Mouse (Mus musculus): Measurements from ENCODE around the gene Gm867.

Gm867 gene

GRCm38 (mm10) chr10:75894601-75895000, 45.9 kb downstream of the Gm867 start:
- no peak for DNase-seq

- peak; percentile 95 for DNase-seq
These were observed 47.3 kb downstream of the Gm867 start, which contains the start of gene Derl3 for GRCm38 (mm10) chr10:75893089-75893750. Gene Derl3, plus strand, starts transcription at chr10:75893413.

GRCm38 (mm10) chr10:75889406-75890153, 50.9 kb downstream of the Gm867 start:
- no peak for DNase-seq

Measured in thymus, postnatal 14 days (tissue).